Mouse (Mus musculus): ENCODE results near the gene Gabrb2. TPM values are rescaled to one million over a fixed set of nuclear protein-coding genes. Genes with fewer than 3 reads are reported as not detected.

The Gabrb2 gene
- polyA plus RNA-seq (2014; fragmentation: Illumina TruSeq; extraction: RNeasy Lipid Tissue Mini Kit (QIAGEN cat#74804); ENCODE audit: low read depth, low replicate concordance): not detected

DNA sequence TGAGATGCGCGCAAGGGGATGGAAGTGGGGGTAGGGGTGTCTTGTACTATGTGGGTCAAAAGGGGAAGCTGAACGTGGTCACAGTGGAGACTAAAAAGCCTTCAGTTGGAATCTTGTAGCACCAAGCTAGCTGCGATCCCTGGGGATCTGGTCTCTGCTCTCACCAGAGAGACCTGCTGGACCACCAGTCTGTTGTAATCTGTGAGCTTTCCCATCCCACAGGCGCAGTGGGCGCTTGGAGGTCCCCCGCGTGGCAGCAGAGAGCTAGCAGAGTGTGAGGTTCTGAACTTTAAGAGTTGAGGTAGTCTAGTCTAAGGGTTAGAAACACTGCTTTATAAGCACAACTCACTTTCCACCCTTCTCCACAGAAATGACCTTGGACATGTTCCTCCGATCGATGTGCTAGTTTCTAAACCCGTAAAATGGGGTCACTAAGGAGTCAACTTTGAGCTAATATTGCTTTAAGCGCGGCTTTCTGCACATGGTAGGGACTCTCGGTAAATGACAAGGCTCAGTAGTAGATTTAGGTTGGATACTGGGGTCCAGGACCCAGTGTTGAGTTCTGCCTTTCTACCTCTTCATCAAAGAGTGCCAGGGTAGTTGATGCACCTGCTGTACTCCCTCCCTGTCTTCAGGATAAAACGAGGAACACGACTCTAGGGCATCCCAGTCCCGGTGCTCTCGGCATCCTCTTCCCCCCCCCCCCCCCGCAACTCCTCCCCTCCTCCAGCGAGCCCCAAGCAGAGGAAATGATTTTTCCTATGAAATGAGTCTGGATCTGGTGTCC lies at the start of gene Gabrb2:
TSS of gene Gabrb2 (plus strand) at position 762 of the 787 bp plus-strand sequence.

Other genes with a start within 250 kb of the Gabrb2 start
- not detected for gene Gabra1, start 236.8 kb upstream of the Gabrb2 start, polyA plus RNA-seq (2014; fragmentation: Illumina TruSeq; extraction: RNeasy Lipid Tissue Mini Kit (QIAGEN cat#74804); ENCODE audit: low read depth, low replicate concordance)
- gene Gabra6, start 98.7 kb upstream of the Gabrb2 start, polyA plus RNA-seq (2014; fragmentation: Illumina TruSeq; extraction: RNeasy Lipid Tissue Mini Kit (QIAGEN cat#74804); ENCODE audit: low read depth, low replicate concordance): not detected

All from adrenal gland, adult 10 weeks (tissue).